ENCODE assay signal across 8 mouse cellular contexts in genomic region chr11:115490441-115491355, GRCm38 (mm10). TPM values are rescaled to one million over a fixed set of nuclear protein-coding genes. Genes with fewer than 3 reads are reported as not detected.
DNase-seq lines count a peak whose midpoint lies in the region; ATAC-seq and TF ChIP-seq lines count a peak whose summit lies in the region.

No protein-coding gene starts in this region.

- H3K9ac ChIP-seq in intestine, postnatal 0 days (ENCODE audit: low read depth, low read length) = peak overlapping the region; percentile 74

- peaks cover 19% of the 10 kb centered on the region; the same call in 1 of the 2 replicates for H3K36me3 ChIP-seq in intestine, postnatal 0 days (ENCODE audit: control insufficient read depth, insufficient read depth)
- H3K36me3 ChIP-seq in small intestine, adult 2 months (ENCODE audit: control insufficient read depth, insufficient read depth, low read length) = peaks cover 19% of the 10 kb centered on the region

- intact Hi-C loops in gastrocnemius, adult 2 months (cut with DNase I) = loop anchor here (2.0 to 5.0 kb wide), 3 partner anchors 22 to 72 kb away; partner anchors contain the start of genes Nup85 and Sumo2

- peak; percentile 9; the same call in 1 of the 2 replicates for ATAC-seq in intestine, postnatal 0 days

- no peaks in the 10 kb centered on the region; the same call in 1 of the 2 replicates for H3K4me1 ChIP-seq in intestine, postnatal 0 days (replicated peaks; ENCODE audit: control insufficient read depth, insufficient read depth, low read length)
- peaks cover 12% of the 10 kb centered on the region for H3K4me1 ChIP-seq in small intestine, adult 2 months (ENCODE audit: control insufficient read depth, insufficient read depth, insufficient read length, low read length)

- no peaks in the 10 kb centered on the region for H3K27me3 ChIP-seq in intestine, postnatal 0 days (replicated peaks; ENCODE audit: control insufficient read depth, insufficient read depth, low read length)
- H3K27me3 ChIP-seq in small intestine, adult 2 months (ENCODE audit: control insufficient read depth, insufficient read depth, low read length) = no peaks in the 10 kb centered on the region

- H3K9me3 ChIP-seq in intestine, postnatal 0 days (ENCODE audit: control insufficient read depth) = no peaks in the 10 kb centered on the region

- TF ChIP-seq POLR2A in small intestine, adult 2 months (IDR thresholded peaks at IDR 0.05; ENCODE audit: low read depth, low read length) = no peak

- H3K27ac ChIP-seq in gastrocnemius, adult 2 months = peak overlapping the region; percentile 79
- 0 out of 2 replicates have a peak overlapping the region, but pooled peaks have one; percentile 82 for H3K27ac ChIP-seq in intestine, postnatal 0 days (ENCODE audit: low read depth, low read length)
- no peak overlapping the region for H3K27ac ChIP-seq in small intestine, adult 2 months (ENCODE audit: insufficient read depth, low read depth, low read length)

- no peak for DNase-seq in gastrocnemius, adult 2 months
- no peak for DNase-seq in gastrocnemius, adult 18-20 months (ENCODE audit: low spot score)
- DNase-seq in urinary bladder, adult 2 months (ENCODE audit: low spot score) = peak; percentile 27
- no peak for DNase-seq in urinary bladder, postnatal 4 days (ENCODE audit: low spot score in 2 of 2)
- no peak for DNase-seq in embryo, embryonic 9.5 days (ENCODE audit: extremely low spot score)
- no peak for DNase-seq in right cerebral cortex, postnatal 10 days (ENCODE audit: low spot score in 2 of 2)

- TF ChIP-seq CTCF in gastrocnemius, adult 2 months (IDR thresholded peaks at IDR 0.05) = no peak
- TF ChIP-seq CTCF in intestine, postnatal 0 days (IDR thresholded peaks at IDR 0.05; ENCODE audit: low read depth) = no peak
- TF ChIP-seq CTCF in small intestine, adult 2 months (IDR thresholded peaks at IDR 0.05; ENCODE audit: extremely low read depth, insufficient read length, insufficient replicate concordance, low read depth, low read length) = no peak

- H3K4me3 ChIP-seq in gastrocnemius, adult 2 months = peak overlapping the region; percentile 94
- peak overlapping the region; percentile 67 for H3K4me3 ChIP-seq in intestine, postnatal 0 days (ENCODE audit: low read depth, low read length)
- H3K4me3 ChIP-seq in small intestine, adult 2 months (ENCODE audit: low read depth, low read length) = peak overlapping the region; percentile 78

- peak overlapping the region; percentile 83 for H3K4me2 ChIP-seq in intestine, postnatal 0 days (replicated peaks; ENCODE audit: low read depth)

- 18% methylated on average over 25 of the region's 25 CpGs for whole genome bisulfite sequencing in intestine, postnatal 0 days
- WGBS in small intestine, adult 2 months = 16% methylated on average over 25 of the region's 25 CpGs

RNA-seq across cellular contexts. Expression of gene Nt5c, which starts 1.0 kb away (rescaled TPM):
- total RNA-seq in gastrocnemius, adult 2 months (2021) = 1 to 10 TPM; 5.8 to 7.7 TPM
- 1 to 10 TPM; 6.2 to 6.8 TPM for total RNA-seq in gastrocnemius, adult 18-20 months (2021)
- 70.9 and 80.1 TPM in 2 replicates for polyA plus RNA-seq in urinary bladder, adult 2 months (2012; rRNA removed)
- 189 and 194 TPM in 2 replicates for polyA plus RNA-seq in intestine, postnatal 0 days (2015; fragmentation: Nextera tagmentation; extraction: Ambion mirVana)
- 56.8 and 132 TPM in 2 replicates for polyA plus RNA-seq in small intestine, adult 2 months (2012; rRNA removed)

RNA-seq across cellular contexts. Expression of gene Armc7, which starts 15.2 kb away (rescaled TPM):
- total RNA-seq in gastrocnemius, adult 2 months (2021) = under 1 TPM; 0.95 to 0.99 TPM
- total RNA-seq in gastrocnemius, adult 18-20 months (2021) = 1 to 10 TPM in 1 of 2 experiments, under 1 TPM in 1; 0.82 to 1.3 TPM
- polyA plus RNA-seq in urinary bladder, adult 2 months (2012; rRNA removed) = 6.9 and 7.0 TPM in 2 replicates
- 6.9 and 7.0 TPM in 2 replicates for polyA plus RNA-seq in intestine, postnatal 0 days (2015; fragmentation: Nextera tagmentation; extraction: Ambion mirVana)
- polyA plus RNA-seq in small intestine, adult 2 months (2012; rRNA removed) = 13.2 and 16.3 TPM in 2 replicates

RNA-seq across cellular contexts. Expression of gene Jpt1, which starts 23.5 kb away (rescaled TPM):
- total RNA-seq in gastrocnemius, adult 2 months (2021) = 10 to 100 TPM; 38.4 to 40.9 TPM
- total RNA-seq in gastrocnemius, adult 18-20 months (2021) = 10 to 100 TPM; 49.7 to 52.4 TPM
- polyA plus RNA-seq in urinary bladder, adult 2 months (2012; rRNA removed) = 89.2 and 102 TPM in 2 replicates
- 255 and 263 TPM in 2 replicates for polyA plus RNA-seq in intestine, postnatal 0 days (2015; fragmentation: Nextera tagmentation; extraction: Ambion mirVana)
- 210 and 430 TPM in 2 replicates for polyA plus RNA-seq in small intestine, adult 2 months (2012; rRNA removed)

RNA-seq across cellular contexts. Expression of gene Slc16a5, which starts 28.4 kb away (rescaled TPM):
- not detected for total RNA-seq in gastrocnemius, adult 2 months (2021)
- not detected for total RNA-seq in gastrocnemius, adult 18-20 months (2021)
- 0.83 and 1.1 TPM in 2 replicates for polyA plus RNA-seq in urinary bladder, adult 2 months (2012; rRNA removed)
- polyA plus RNA-seq in intestine, postnatal 0 days (2015; fragmentation: Nextera tagmentation; extraction: Ambion mirVana) = 3.0 and 3.4 TPM in 2 replicates
- 98.7 and 220 TPM in 2 replicates for polyA plus RNA-seq in small intestine, adult 2 months (2012; rRNA removed)

RNA-seq across cellular contexts. Expression of gene Sumo2, which starts 45.4 kb away (rescaled TPM):
- 100 to 1,000 TPM; 138 to 164 TPM for total RNA-seq in gastrocnemius, adult 2 months (2021)
- total RNA-seq in gastrocnemius, adult 18-20 months (2021) = 100 to 1,000 TPM; 146 TPM
- polyA plus RNA-seq in urinary bladder, adult 2 months (2012; rRNA removed) = 274 and 303 TPM in 2 replicates
- 404 and 414 TPM in 2 replicates for polyA plus RNA-seq in intestine, postnatal 0 days (2015; fragmentation: Nextera tagmentation; extraction: Ambion mirVana)
- 3.6 and 7.0 TPM in 2 replicates for polyA plus RNA-seq in small intestine, adult 2 months (2012; rRNA removed)
